Mouse (Mus musculus): Measurements from ENCODE around the gene Rnd2. TPM values are rescaled to one million over a fixed set of nuclear protein-coding genes. Genes with fewer than 3 reads are reported as not detected.
A peak's percentile ranks its signal among the peaks of the same experiment; 100 is the strongest.
"Not testable (repeated sequence)": the region's sequence is repeated elsewhere in the genome, so short reads cannot be mapped to it uniquely, and the experiment has no call there.

The Rnd2 gene
- polyA plus RNA-seq, 1 experiment from 2014 or later: 2.0 TPM

DNA sequence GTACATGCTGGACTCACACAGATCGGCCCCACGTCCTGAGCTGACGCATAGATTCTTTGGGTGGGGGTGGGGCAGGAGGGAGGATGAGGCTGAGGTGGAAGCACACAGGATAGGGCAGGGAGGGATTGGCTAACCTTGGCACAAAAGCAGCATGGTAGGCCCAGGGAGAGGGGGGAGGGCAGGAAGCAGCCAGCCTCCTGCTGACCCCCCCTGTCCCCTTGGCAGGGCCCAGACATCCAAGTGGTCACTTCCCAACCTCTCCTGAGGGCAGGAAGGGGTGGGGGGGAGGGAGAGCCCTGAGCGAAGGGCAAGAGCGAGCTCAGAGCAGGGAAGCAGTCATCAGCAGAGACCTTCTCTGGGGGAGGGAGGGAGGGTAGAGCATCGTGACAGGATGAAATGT, 5.1 kb upstream of the Rnd2 start:
- Histone ChIP-seq H3K4me3 (replicated peaks) (no peak overlapping the region), H3K36me3 (replicated peaks) (peaks cover 46% of the 10 kb centered on the region), H3K27ac (replicated peaks) (no peak overlapping the region), H3K4me2 (no peak overlapping the region), H3K9me3 (replicated peaks) (no peaks in the 10 kb centered on the region), H3K4me1 (replicated peaks) (peaks cover 49% of the 10 kb centered on the region), H3K27me3 (peaks cover 17% of the 10 kb centered on the region), H3K9ac (no peak overlapping the region)
- ATAC-seq (ENCODE audit: insufficient read depth): no peak
- 77% methylated on average over 6 of the region's 6 CpGs for WGBS (ENCODE audit: insufficient replicate concordance)

GRCm38 (mm10) chr11:101460321-101460720, 4.5 kb upstream of the Rnd2 start:
- Histone ChIP-seq H3K4me2 (no peak overlapping the region), H3K27me3 (peaks cover 23% of the 10 kb centered on the region), H3K36me3 (replicated peaks) (peaks cover 46% of the 10 kb centered on the region), H3K9me3 (replicated peaks) (no peaks in the 10 kb centered on the region), H3K4me3 (replicated peaks) (no peak overlapping the region), H3K9ac (no peak overlapping the region), H3K4me1 (replicated peaks) (peaks cover 55% of the 10 kb centered on the region), H3K27ac (replicated peaks) (no peak overlapping the region)
- WGBS (ENCODE audit: insufficient replicate concordance): 75% methylated on average over 15 of the region's 15 CpGs
- no peak for ATAC-seq (ENCODE audit: insufficient read depth)

GRCm38 (mm10) chr11:101462141-101462540, 2.7 kb upstream of the Rnd2 start:
- peaks cover 65% of the 10 kb centered on the region for H3K4me1 ChIP-seq (replicated peaks)
- WGBS (ENCODE audit: insufficient replicate concordance): 78% methylated on average over 14 of the region's 14 CpGs

GRCm38 (mm10) chr11:101462583-101463440, 2.0 kb upstream of the Rnd2 start:
- H3K4me1 ChIP-seq (replicated peaks): peaks cover 72% of the 10 kb centered on the region
- H3K4me2 ChIP-seq: peak overlapping the region; percentile 1; the same call in 1 of the 2 replicates
- no peak overlapping the region for H3K27ac ChIP-seq (replicated peaks)

More at GRCm38 (mm10) chr11:101462141-101462540, 2.7 kb upstream of the Rnd2 start:
- H3K9ac ChIP-seq: no peak overlapping the region
- no peak overlapping the region for H3K4me2 ChIP-seq
- no peak overlapping the region for H3K4me3 ChIP-seq (replicated peaks)
- no peak for ATAC-seq (ENCODE audit: insufficient read depth)
- H3K9me3 ChIP-seq (replicated peaks): no peaks in the 10 kb centered on the region
- H3K27ac ChIP-seq (replicated peaks): no peak overlapping the region
- peaks cover 38% of the 10 kb centered on the region for H3K36me3 ChIP-seq (replicated peaks)
- peaks cover 41% of the 10 kb centered on the region for H3K27me3 ChIP-seq

DNA sequence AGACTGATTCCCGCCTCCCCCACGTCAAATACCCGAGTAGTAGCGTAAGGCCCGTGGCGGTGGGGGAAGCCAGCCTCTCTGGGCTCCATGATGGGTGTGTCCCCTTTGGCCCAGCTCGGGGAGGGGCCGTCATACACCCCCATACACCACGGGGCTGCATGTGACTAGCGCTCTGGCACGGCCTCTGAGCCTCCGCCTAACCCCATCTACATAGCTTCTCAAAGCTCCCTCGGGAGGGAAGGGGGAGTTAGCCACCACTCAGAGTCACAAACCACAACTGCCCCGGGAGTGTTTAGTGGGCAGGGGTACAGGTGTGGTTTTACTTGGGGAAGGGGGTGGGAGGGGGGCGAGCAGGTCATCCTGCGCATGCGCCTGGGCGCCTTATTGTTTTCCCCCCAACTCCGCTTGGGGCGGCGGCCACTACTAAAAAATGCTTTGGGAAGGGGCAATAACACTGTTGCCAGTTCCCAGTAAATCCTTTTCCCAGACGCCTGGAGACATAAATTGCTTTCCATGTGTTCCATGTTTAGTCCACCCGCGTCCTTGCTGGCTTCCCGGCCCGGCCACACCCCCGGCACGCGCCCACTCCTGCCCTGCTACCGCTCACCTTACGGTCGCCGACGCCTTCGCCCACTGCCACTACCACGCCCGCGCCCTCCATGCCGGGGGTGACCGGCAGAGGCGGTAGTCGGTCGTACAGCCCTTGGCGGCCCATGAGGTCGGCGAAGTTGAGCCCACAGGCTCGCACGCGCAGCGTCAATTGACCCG, 486 bp downstream of the Rnd2 start:
- peak overlapping the region; percentile 51; the same call in 1 of the 2 replicates for H3K27ac ChIP-seq (replicated peaks)
- peak overlapping the region; percentile 62 for H3K9ac ChIP-seq
- WGBS (ENCODE audit: insufficient replicate concordance): under 1% methylated on average over 51 of the region's 51 CpGs
- no peaks in the 10 kb centered on the region for H3K9me3 ChIP-seq (replicated peaks)
- peak overlapping the region; percentile 94 for H3K4me2 ChIP-seq
- no peak; the same call in 1 of the 2 replicates for ATAC-seq (ENCODE audit: insufficient read depth)
- H3K4me1 ChIP-seq (replicated peaks): peaks cover 69% of the 10 kb centered on the region
- peak overlapping the region; percentile 67 for H3K4me3 ChIP-seq (replicated peaks)
- H3K27me3 ChIP-seq: peaks cover 71% of the 10 kb centered on the region
- H3K36me3 ChIP-seq (replicated peaks): peaks cover 9% of the 10 kb centered on the region; the same call in 1 of the 2 replicates

More at GRCm38 (mm10) chr11:101462583-101463440, 2.0 kb upstream of the Rnd2 start:
- ATAC-seq (ENCODE audit: insufficient read depth): no peak
- H3K9ac ChIP-seq: no peak overlapping the region
- no peak overlapping the region for H3K4me3 ChIP-seq (replicated peaks)
- H3K9me3 ChIP-seq (replicated peaks): no peaks in the 10 kb centered on the region
- H3K36me3 ChIP-seq (replicated peaks): peaks cover 31% of the 10 kb centered on the region
- WGBS (ENCODE audit: insufficient replicate concordance): 22% methylated on average over 13 of the region's 13 CpGs
- peaks cover 48% of the 10 kb centered on the region for H3K27me3 ChIP-seq

GRCm38 (mm10) chr11:101465869-101466551, 1.2 kb downstream of the Rnd2 start, which contains the start of gene Vat1:
Gene Vat1 (minus strand): TSS chr11:101466230.
- Histone ChIP-seq H3K9ac (peak within 1 kb of the TSS; percentile 62), H3K4me2 (peak within 1 kb of the TSS; percentile 94), H3K9me3 (replicated peaks) (no peaks in the 10 kb centered on the region), H3K4me3 (replicated peaks) (peak within 1 kb of the TSS; percentile 67), H3K4me1 (replicated peaks) (peaks cover 69% of the 10 kb centered on the region), H3K27ac (replicated peaks) (peak within 1 kb of the TSS; percentile 51; the same call in 1 of the 2 replicates), H3K27me3 (peaks cover 77% of the 10 kb centered on the region), H3K36me3 (replicated peaks) (0 out of 2 replicates have a peak, but pooled peaks cover 4% of the 10 kb centered on the region)
- under 1% methylated on average over 60 of the region's 60 CpGs for WGBS (ENCODE audit: insufficient replicate concordance)
- peak; percentile 66 for ATAC-seq (ENCODE audit: insufficient read depth)

- not testable (repeated sequence) for H3K27ac ChIP-seq (replicated peaks); ATAC-seq (ENCODE audit: insufficient read depth); H3K9me3 ChIP-seq (replicated peaks); H3K36me3 ChIP-seq (replicated peaks)
- H3K4me3 ChIP-seq (replicated peaks): peak overlapping the region; percentile 67
- H3K9ac ChIP-seq: peak overlapping the region; percentile 62; the same call in 1 of the 2 replicates
- peaks cover 82% of the 10 kb centered on the region for H3K27me3 ChIP-seq
- 48% methylated on average over 5 of the region's 5 CpGs for WGBS (ENCODE audit: insufficient replicate concordance)
- peaks cover 69% of the 10 kb centered on the region for H3K4me1 ChIP-seq (replicated peaks)
- H3K4me2 ChIP-seq: peak overlapping the region; percentile 94
These were observed 1.8 kb downstream of the Rnd2 start for GRCm38 (mm10) chr11:101466552-101466950.

GRCm38 (mm10) chr11:101467477-101468262, 2.9 kb downstream of the Rnd2 start:
- H3K4me3 ChIP-seq (replicated peaks): peak overlapping the region; percentile 65
- peaks cover 64% of the 10 kb centered on the region for H3K4me1 ChIP-seq (replicated peaks)
- H3K9me3 ChIP-seq (replicated peaks): no peaks in the 10 kb centered on the region
- no peaks in the 10 kb centered on the region for H3K36me3 ChIP-seq (replicated peaks)
- H3K27me3 ChIP-seq: peaks cover 89% of the 10 kb centered on the region
- H3K9ac ChIP-seq: peak overlapping the region; percentile 54
- WGBS (ENCODE audit: insufficient replicate concordance): under 1% methylated on average over 53 of the region's 54 CpGs
- ATAC-seq (ENCODE audit: insufficient read depth): peak; percentile 70
- peak overlapping the region; percentile 94 for H3K4me2 ChIP-seq
- no peak overlapping the region for H3K27ac ChIP-seq (replicated peaks)

GRCm38 (mm10) chr11:101468263-101468688, 3.5 kb downstream of the Rnd2 start:
- peaks cover 95% of the 10 kb centered on the region for H3K27me3 ChIP-seq
- no peak for ATAC-seq (ENCODE audit: insufficient read depth)
- H3K9me3 ChIP-seq (replicated peaks): no peaks in the 10 kb centered on the region
- H3K36me3 ChIP-seq (replicated peaks): no peaks in the 10 kb centered on the region
- WGBS (ENCODE audit: insufficient replicate concordance): under 1% methylated on average over 30 of the region's 31 CpGs
- H3K4me3 ChIP-seq (replicated peaks): peak overlapping the region; percentile 65
- peaks cover 58% of the 10 kb centered on the region for H3K4me1 ChIP-seq (replicated peaks)
- no peak overlapping the region for H3K27ac ChIP-seq (replicated peaks)
- peak overlapping the region; percentile 54 for H3K9ac ChIP-seq
- peak overlapping the region; percentile 94 for H3K4me2 ChIP-seq

DNA sequence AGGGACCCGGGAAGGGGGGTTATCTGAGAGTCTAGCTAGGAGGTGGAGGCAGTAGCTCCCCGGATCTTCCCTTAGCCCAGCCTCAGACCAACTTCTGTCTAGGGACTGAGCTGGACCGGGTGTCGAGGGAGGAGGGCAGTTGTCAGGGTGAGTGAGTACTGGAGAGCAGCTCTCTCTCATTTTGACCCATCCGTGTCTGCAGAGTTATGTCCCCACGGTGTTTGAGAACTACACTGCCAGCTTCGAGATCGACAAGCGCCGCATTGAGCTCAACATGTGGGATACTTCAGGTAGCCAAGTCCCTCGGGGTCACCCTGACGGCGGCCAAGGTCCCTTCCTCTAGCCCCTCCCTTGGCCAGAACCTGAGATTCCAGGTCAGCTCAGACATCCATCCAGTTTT, 3.9 kb downstream of the Rnd2 start:
- peaks cover 93% of the 10 kb centered on the region for H3K27me3 ChIP-seq
- H3K9ac ChIP-seq: 0 out of 2 replicates have a peak overlapping the region, but pooled peaks have one; percentile 54
- no peak overlapping the region for H3K27ac ChIP-seq (replicated peaks)
- H3K4me1 ChIP-seq (replicated peaks): peaks cover 53% of the 10 kb centered on the region
- ATAC-seq (ENCODE audit: insufficient read depth): no peak
- WGBS (ENCODE audit: insufficient replicate concordance): 10% methylated on average over 13 of the region's 13 CpGs
- no peaks in the 10 kb centered on the region for H3K9me3 ChIP-seq (replicated peaks)
- H3K36me3 ChIP-seq (replicated peaks): no peaks in the 10 kb centered on the region
- peak overlapping the region; percentile 94 for H3K4me2 ChIP-seq
- H3K4me3 ChIP-seq (replicated peaks): peak overlapping the region; percentile 65

All from liver, embryonic 15.5 days (tissue).